Mouse (Mus musculus) mouse embryonic stem cell (cell line): Measurements from ENCODE around the gene Slc37a2.
"Not testable (repeated sequence)": the region's sequence is repeated elsewhere in the genome, so short reads cannot be mapped to it uniquely, and the experiment has no call there.

Source experiments
- in situ Hi-C, 2 experiments: fragments of 300-500 bp; cut with MboI; formaldehyde crosslinking; loops; 1 replicate in 1 of 2; 3 replicates in 1 of 2; pipeline ENCODE4 v1.14.3; 2019 to 2020; ENCODE audit warnings: low sequenced_read_pairs in 2 of 2, low pct_unique_long_range_greater_than_20kb in 1 of 2, mixed read lengths in 1 of 2; ENCODE audit not compliant: unreplicated experiment in 1 of 2

Gene Slc37a2

GRCm38 (mm10) chr9:37255149-37255888, at the start of gene Slc37a2:
Gene Slc37a2 (minus strand): TSS chr9:37255738.
- in situ Hi-C loops = no loop called here

GRCm38 (mm10) chr9:37301720-37302119, 46.2 kb upstream of the Slc37a2 start:
- in situ Hi-C loops = no loop called here

GRCm38 (mm10) chr9:37300501-37300900, 45.0 kb upstream of the Slc37a2 start:
- in situ Hi-C loops = not testable (repeated sequence)

GRCm38 (mm10) chr9:37295586-37295985, 40.0 kb upstream of the Slc37a2 start:
- in situ Hi-C loops = no loop called here

GRCm38 (mm10) chr9:37266622-37267021, 11.1 kb upstream of the Slc37a2 start:
- in situ Hi-C loops = no loop called here

- in situ Hi-C loops = no loop called here
Measured at GRCm38 (mm10) chr9:37255889-37256225, 319 bp upstream of the Slc37a2 start.

GRCm38 (mm10) chr9:37254531-37255110, 917 bp downstream of the Slc37a2 start:
- in situ Hi-C loops = no loop called here

GRCm38 (mm10) chr9:37250631-37251030, 4.9 kb downstream of the Slc37a2 start:
- in situ Hi-C loops = no loop called here

- in situ Hi-C loops = no loop called here
Measured at GRCm38 (mm10) chr9:37249976-37250375, 5.6 kb downstream of the Slc37a2 start.

GRCm38 (mm10) chr9:37248381-37248906, 7.1 kb downstream of the Slc37a2 start:
- in situ Hi-C loops = no loop called here

GRCm38 (mm10) chr9:37247429-37247828, 8.1 kb downstream of the Slc37a2 start:
- in situ Hi-C loops = no loop called here

GRCm38 (mm10) chr9:37245810-37246209, 9.7 kb downstream of the Slc37a2 start:
- in situ Hi-C loops = no loop called here

- in situ Hi-C loops = no loop called here
Measured at GRCm38 (mm10) chr9:37245404-37245803, 10.1 kb downstream of the Slc37a2 start.

GRCm38 (mm10) chr9:37244600-37244999, 10.9 kb downstream of the Slc37a2 start:
- in situ Hi-C loops = no loop called here

GRCm38 (mm10) chr9:37242764-37243163, 12.8 kb downstream of the Slc37a2 start:
- in situ Hi-C loops = no loop called here

GRCm38 (mm10) chr9:37235951-37236737, 19.4 kb downstream of the Slc37a2 start:
- in situ Hi-C loops = no loop called here

GRCm38 (mm10) chr9:37232201-37233195, 23.0 kb downstream of the Slc37a2 start:
- in situ Hi-C loops = no loop called here

GRCm38 (mm10) chr9:37230486-37231195, 24.9 kb downstream of the Slc37a2 start:
- in situ Hi-C loops = no loop called here
